Mouse (Mus musculus) heart, embryonic 15.5 days (tissue): ENCODE measurements around the gene Tmem114. TPM values are rescaled to one million over a fixed set of nuclear protein-coding genes. Genes with fewer than 3 reads are reported as not detected.
A peak's percentile ranks its signal among the peaks of the same experiment; 100 is the strongest.

Source experiments
- ATAC-seq: fragments of 200-750 bp; cut with Nextera tagmentation; replicated peaks from 2 replicates; pipeline ENCODE4 v1.8.0; 2017; ENCODE audit warnings: low read depth, moderate TSS enrichment; ENCODE audit not compliant: insufficient number of reproducible peaks, insufficient read depth, low FRiP score
- H3K27ac ChIP-seq: fragments of 300-500 bp; sonication (generic); 2 replicates; pipeline ENCODE4 v1.5.1; 2015; ENCODE audit warnings: mild to moderate bottlenecking, inconsistent platforms
- H3K27me3 ChIP-seq: fragments of 300-500 bp; sonication (generic); 2 replicates; pipeline ENCODE4 v1.6.1; 2015; ENCODE audit warnings: inconsistent platforms
- H3K36me3 ChIP-seq: fragments of 300-500 bp; sonication (generic); 2 replicates; pipeline ENCODE4 v1.6.1; 2015; ENCODE audit warnings: mild to moderate bottlenecking, inconsistent platforms
- H3K4me1 ChIP-seq: fragments of 300-500 bp; sonication (generic); replicated peaks from 2 replicates; pipeline ENCODE4 v1.6.1; 2015; ENCODE audit warnings: inconsistent platforms
- H3K4me2 ChIP-seq: fragments of 300-500 bp; sonication (generic); 2 replicates; pipeline ENCODE4 v1.6.1; 2015; ENCODE audit warnings: inconsistent platforms, mild to moderate bottlenecking, moderate library complexity
- H3K4me3 ChIP-seq: fragments of 300-500 bp; sonication (generic); 2 replicates; pipeline ENCODE4 v1.5.1; 2015; ENCODE audit warnings: mild to moderate bottlenecking, inconsistent platforms
- H3K9ac ChIP-seq: fragments of 300-500 bp; sonication (generic); 2 replicates; pipeline ENCODE4 v1.6.1; 2015; ENCODE audit warnings: mild to moderate bottlenecking, inconsistent platforms
- H3K9me3 ChIP-seq: fragments of 300-500 bp; sonication (generic); replicated peaks from 2 replicates; pipeline ENCODE4 v1.6.1; 2016; ENCODE audit warnings: inconsistent platforms
- WGBS: fragments of 180-500 bp; shearing (Covaris S2); methylation state at CpG from one replicate; pipeline ENCODE4 v1.1.7; 2015; ENCODE audit warnings: mixed read lengths; 5-methylcytosine and 5-hydroxymethylcytosine counted together
- polyA plus RNA-seq: library from polyadenylated mRNA; unstranded; fragments of >200 nt; fragmentation: Nextera tagmentation; extraction: Ambion mirVana; gene quantifications from 2 replicates; pipeline ENCODE4 v1.2.1, GENCODE M21; 2015

Gene Tmem114
- not detected in 2 replicates for polyA plus RNA-seq

DNA sequence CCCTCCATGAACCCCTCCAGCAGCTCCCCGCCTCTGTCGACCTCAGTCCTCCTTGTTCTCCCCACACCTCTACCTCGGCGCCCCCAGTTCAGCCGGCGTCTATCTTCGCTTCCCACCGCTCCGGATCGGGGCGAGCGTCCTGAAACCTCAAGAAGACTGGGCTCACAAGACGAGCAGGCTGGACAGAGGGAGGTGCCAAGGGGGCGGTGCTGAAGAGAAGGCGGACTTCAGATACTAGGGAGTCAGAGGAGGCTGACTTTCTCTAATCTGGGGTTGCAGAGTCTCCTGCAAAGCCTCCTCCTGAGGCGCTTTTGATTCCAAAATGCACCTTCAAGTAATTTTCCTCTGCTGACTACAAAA, at the start of gene Tmem114:
TSS of gene Tmem114 (minus strand) at position 166 of the 360 bp plus-strand sequence.
- H3K4me1 ChIP-seq: peaks cover 7% of the 10 kb centered on the region
- H3K36me3 ChIP-seq: no peaks in the 10 kb centered on the region
- H3K27ac ChIP-seq: no peak within 1 kb of the TSS
- H3K4me2 ChIP-seq: peak within 1 kb of the TSS; percentile 61
- peak within 1 kb of the TSS; percentile 37 for H3K4me3 ChIP-seq
- H3K27me3 ChIP-seq: peaks cover 63% of the 10 kb centered on the region
- ATAC-seq: no peak
- no peaks in the 10 kb centered on the region for H3K9me3 ChIP-seq
- no peak within 1 kb of the TSS for H3K9ac ChIP-seq
- WGBS: 2% methylated on average over 16 of the region's 16 CpGs

DNA sequence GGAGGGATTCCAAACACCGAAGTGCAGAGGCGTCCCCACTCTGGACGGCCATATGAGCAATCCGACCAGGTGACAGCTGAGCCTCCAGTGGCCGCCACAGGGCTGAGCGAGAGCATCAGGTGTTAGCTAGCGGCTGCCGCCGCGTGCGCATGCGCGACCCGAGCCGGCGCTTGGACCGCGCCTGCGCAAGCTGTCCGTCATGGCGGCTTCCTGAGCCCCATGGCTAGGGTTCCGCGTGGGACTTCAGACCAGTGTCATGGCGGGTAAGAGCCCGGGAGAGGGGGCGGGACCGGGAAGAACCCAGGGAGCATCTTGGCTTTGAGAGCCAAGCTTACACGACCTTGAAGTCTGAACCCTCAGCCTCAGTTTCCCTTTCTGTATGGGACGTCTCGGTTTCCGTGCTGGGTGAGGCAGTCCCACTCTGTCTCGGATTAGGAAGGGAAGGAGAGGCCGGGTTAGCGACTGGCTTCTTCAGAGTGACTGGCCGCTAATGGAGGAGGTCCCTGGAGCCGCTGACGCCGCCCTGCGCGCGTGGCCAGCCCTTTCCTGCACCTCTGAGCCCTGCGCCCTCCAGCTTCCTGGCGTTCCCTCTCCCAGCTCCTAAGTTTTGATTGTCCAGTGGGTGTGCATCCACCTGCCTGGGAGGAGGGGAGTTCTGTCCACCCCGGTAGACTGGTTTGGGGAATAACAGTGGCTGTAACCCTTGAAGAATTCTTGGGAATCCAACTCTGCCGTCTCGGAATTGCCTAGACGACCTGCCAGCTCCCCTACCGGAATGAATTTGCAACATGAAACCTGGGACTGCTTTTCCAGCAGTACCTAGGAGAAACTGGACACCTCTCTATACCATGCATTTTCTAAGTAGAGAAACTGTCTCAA, 45.9 kb upstream of the Tmem114 start, which contains the start of gene Mettl22:
TSS of gene Mettl22 (plus strand) at position 186 of the 879 bp plus-strand sequence.
- WGBS: under 1% methylated on average over 48 of the region's 48 CpGs

DNA sequence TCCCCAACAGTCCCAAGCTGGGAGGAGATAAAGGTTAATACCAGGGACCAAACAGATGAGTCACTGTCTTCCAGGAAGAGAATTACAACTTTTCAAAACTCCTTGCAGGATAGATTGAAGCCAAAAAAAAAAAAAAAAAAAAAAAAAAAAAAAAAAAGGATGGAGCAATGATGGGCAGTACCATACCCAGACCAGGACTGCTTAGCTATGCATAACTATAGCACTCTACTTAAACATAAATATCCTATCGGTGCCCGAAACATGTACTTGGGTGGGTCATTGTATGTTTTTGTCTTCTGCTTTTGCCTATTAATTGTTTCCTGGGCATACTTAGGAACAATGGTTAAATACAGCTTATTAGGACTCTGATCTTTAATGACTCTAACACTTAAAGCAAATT, 45.2 kb upstream of the Tmem114 start:
- Histone ChIP-seq H3K4me2 (peak overlapping the region; percentile 72), H3K36me3 (no peaks in the 10 kb centered on the region), H3K27ac (no peak overlapping the region), H3K27me3 (no peaks in the 10 kb centered on the region; the same call in 1 of the 2 replicates), H3K4me3 (peak overlapping the region; percentile 74), H3K4me1 (peaks cover 4% of the 10 kb centered on the region), H3K9ac (no peak overlapping the region), H3K9me3 (no peaks in the 10 kb centered on the region)
- 62% methylated on average over 2 of the region's 2 CpGs for WGBS
- ATAC-seq: no peak

More for the DNA sequence above, 45.9 kb upstream of the Tmem114 start, which contains the start of gene Mettl22:
- peak within 1 kb of the TSS; percentile 72 for H3K4me2 ChIP-seq
- peak; percentile 98 for ATAC-seq
- H3K36me3 ChIP-seq: no peaks in the 10 kb centered on the region
- H3K9me3 ChIP-seq: no peaks in the 10 kb centered on the region
- H3K27ac ChIP-seq: peak within 1 kb of the TSS; percentile 87
- peak within 1 kb of the TSS; percentile 74 for H3K4me3 ChIP-seq
- no peaks in the 10 kb centered on the region; the same call in 1 of the 2 replicates for H3K27me3 ChIP-seq
- peak within 1 kb of the TSS; percentile 73 for H3K9ac ChIP-seq
- H3K4me1 ChIP-seq: peaks cover 4% of the 10 kb centered on the region

DNA sequence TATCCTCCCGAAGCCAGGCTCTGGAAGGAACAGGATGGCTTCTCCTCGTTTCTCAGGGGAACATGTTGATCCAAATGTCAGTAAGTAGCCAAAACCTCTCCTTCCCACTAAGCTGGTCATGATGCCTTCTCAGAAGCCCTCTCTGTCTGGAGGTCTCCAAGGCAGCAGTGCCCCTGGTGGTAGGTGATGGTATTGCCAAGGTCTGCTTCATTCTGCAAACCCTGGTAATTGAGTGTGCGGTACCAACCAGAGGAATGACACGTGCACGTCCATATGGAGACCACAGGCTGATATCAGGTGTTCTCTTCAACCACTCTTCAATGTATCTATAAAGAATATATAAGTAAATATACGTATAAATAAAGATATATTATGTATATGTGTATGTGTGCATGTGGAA, 34.2 kb upstream of the Tmem114 start:
- no peaks in the 10 kb centered on the region for H3K36me3 ChIP-seq
- no peaks in the 10 kb centered on the region for H3K9me3 ChIP-seq
- no peaks in the 10 kb centered on the region for H3K4me1 ChIP-seq
- H3K27me3 ChIP-seq: peaks cover 7% of the 10 kb centered on the region; the same call in 1 of the 2 replicates
- H3K4me2 ChIP-seq: no peak overlapping the region
- no peak overlapping the region for H3K4me3 ChIP-seq
- 28% methylated on average over 6 of the region's 6 CpGs for WGBS
- H3K9ac ChIP-seq: no peak overlapping the region
- ATAC-seq: no peak
- H3K27ac ChIP-seq: no peak overlapping the region

DNA sequence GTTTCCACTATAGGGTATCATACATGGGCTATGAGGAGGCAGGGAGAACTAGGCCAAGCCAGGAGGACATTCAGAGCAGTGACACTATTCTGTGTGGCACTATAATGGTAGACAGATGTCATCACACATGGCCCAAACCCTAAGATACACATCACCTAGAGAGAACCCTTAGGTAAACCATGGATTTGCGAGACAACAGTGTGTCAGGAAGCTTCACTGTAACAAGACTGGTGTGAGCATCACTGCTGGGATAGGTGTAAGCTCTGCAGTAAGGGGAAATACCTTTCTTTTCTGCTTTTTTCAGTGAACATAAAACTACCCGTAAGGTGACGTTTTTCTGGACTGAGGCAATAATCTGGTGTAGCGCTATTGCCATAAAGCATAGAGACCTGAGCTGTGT, 33.5 kb upstream of the Tmem114 start:
- no peak overlapping the region for H3K4me2 ChIP-seq
- ATAC-seq: no peak
- 83% methylated on average over 4 of the region's 4 CpGs for WGBS
- no peaks in the 10 kb centered on the region for H3K36me3 ChIP-seq
- no peaks in the 10 kb centered on the region for H3K9me3 ChIP-seq
- no peaks in the 10 kb centered on the region for H3K4me1 ChIP-seq
- no peak overlapping the region for H3K4me3 ChIP-seq
- no peak overlapping the region for H3K9ac ChIP-seq
- no peak overlapping the region for H3K27ac ChIP-seq
- H3K27me3 ChIP-seq: peaks cover 9% of the 10 kb centered on the region; the same call in 1 of the 2 replicates

DNA sequence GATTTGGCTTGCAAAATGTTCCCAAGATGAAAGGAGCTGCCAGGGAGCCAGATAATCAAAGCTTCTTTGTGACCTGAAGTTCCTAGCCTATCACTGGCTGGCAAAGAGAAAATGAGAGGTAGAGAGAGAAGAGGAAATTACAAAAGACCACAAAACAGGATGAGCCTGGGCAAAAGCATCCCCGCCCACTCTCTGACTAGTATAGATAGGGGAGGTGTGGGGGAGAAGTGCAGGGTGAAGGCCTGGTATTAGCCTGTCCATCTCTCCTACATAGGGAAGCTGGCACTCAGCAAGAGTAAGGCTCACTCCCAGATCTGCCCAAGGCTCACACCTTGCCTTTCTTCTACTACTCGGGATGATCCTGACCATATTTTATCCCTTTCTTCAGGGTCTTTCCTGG, 30.3 kb upstream of the Tmem114 start:
- no peak overlapping the region for H3K9ac ChIP-seq
- peaks cover 9% of the 10 kb centered on the region; the same call in 1 of the 2 replicates for H3K27me3 ChIP-seq
- 20% methylated on average over 2 of the region's 2 CpGs for WGBS
- no peak overlapping the region for H3K27ac ChIP-seq
- no peak overlapping the region for H3K4me2 ChIP-seq
- H3K4me1 ChIP-seq: no peaks in the 10 kb centered on the region
- ATAC-seq: no peak
- H3K9me3 ChIP-seq: no peaks in the 10 kb centered on the region
- no peaks in the 10 kb centered on the region for H3K36me3 ChIP-seq
- H3K4me3 ChIP-seq: no peak overlapping the region

DNA sequence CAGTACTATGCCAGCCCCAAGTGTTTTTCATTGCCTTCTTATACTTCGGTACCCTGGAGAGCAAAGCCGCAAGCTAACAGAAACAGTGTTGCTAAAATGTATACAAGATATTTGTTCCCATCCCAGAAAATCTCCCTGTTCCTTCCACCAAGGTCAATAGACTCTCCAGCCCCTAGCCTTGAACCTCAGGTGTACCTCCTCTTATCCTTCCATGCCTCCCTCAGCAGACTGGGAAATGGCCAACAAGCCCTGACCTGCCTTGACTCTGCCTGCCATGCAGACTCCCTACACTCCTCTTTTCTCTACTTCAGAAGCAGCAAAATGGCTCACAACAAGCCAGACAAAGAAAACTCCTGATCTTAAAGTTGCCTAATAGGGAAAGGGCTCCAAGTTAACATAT, 28.4 kb upstream of the Tmem114 start:
- no peak for ATAC-seq
- WGBS: 83% methylated on average over 2 of the region's 2 CpGs

DNA sequence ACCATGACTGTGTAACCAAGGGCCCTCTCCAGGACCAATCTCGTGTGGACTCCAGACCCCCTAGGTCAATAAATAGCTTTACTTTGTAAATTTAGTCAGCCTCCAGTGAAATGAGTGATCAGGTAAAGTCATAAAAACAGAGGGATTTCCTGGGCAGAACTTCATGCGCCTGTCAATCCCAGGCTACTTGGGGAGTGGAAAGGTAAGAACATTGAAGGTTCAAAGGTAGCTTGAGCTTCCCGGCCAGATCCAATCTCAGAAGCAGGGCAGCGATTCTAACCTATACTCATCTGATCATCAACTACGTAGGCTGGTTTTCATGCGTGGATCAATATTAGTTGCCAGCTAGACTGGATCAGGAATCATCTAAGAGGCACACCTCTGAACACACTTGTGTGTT, 21.3 kb upstream of the Tmem114 start:
- ATAC-seq: no peak
- 78% methylated on average over 6 of the region's 6 CpGs for WGBS
- no peak overlapping the region for H3K4me2 ChIP-seq
- H3K27me3 ChIP-seq: peaks cover 4% of the 10 kb centered on the region; the same call in 1 of the 2 replicates
- no peak overlapping the region for H3K27ac ChIP-seq
- no peak overlapping the region for H3K9ac ChIP-seq
- H3K9me3 ChIP-seq: no peaks in the 10 kb centered on the region
- no peak overlapping the region for H3K4me3 ChIP-seq
- no peaks in the 10 kb centered on the region for H3K36me3 ChIP-seq
- no peaks in the 10 kb centered on the region for H3K4me1 ChIP-seq

More for the DNA sequence above, 28.4 kb upstream of the Tmem114 start:
- Histone ChIP-seq H3K36me3 (no peaks in the 10 kb centered on the region), H3K9me3 (no peaks in the 10 kb centered on the region), H3K4me2 (no peak overlapping the region), H3K4me3 (no peak overlapping the region), H3K9ac (no peak overlapping the region), H3K27ac (no peak overlapping the region), H3K4me1 (no peaks in the 10 kb centered on the region), H3K27me3 (peaks cover 9% of the 10 kb centered on the region; the same call in 1 of the 2 replicates)

DNA sequence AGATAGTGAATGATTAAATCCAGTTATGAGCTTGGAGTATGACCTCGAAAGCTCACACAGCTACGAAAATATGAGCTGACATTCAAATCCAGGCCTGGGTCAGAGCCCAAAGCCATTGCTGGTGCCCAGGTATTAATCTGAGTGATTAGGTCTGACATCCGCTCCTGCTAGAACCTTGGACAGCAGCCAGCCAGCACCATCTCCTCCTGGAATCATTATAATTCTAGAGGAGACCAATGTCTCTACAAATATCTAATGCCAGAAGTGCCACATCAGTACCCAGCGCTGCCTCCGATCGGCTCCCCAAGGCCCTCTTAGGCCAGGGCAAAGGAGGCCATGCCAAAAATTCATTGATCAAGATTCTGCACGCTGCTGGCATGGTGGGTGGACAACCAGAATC, 20.0 kb upstream of the Tmem114 start:
- Histone ChIP-seq H3K27me3 (peaks cover 4% of the 10 kb centered on the region; the same call in 1 of the 2 replicates), H3K27ac (no peak overlapping the region), H3K9me3 (no peaks in the 10 kb centered on the region), H3K4me3 (no peak overlapping the region), H3K4me1 (no peaks in the 10 kb centered on the region), H3K36me3 (no peaks in the 10 kb centered on the region), H3K9ac (no peak overlapping the region), H3K4me2 (no peak overlapping the region)
- ATAC-seq: no peak
- 78% methylated on average over 7 of the region's 7 CpGs for WGBS

DNA sequence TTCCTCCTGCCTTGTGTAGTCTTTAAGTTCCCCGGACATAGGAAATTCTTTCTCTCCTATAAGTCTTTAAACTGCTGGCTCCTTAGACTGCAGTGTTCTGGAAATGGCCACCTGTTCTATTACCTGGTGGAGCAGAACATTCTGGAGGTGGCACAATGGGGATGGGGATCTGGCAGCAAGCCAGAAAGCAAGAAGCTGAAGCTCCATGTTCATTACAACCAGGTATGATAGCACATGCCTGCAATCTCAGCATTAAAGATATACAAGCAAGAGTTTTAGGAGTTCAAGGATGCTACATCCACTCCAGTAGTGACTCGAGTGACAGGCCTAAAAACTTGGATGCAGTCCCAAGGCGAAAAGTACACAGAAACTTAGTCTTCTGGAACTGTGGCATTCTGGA, 7.7 kb upstream of the Tmem114 start:
- ATAC-seq: no peak
- H3K36me3 ChIP-seq: no peaks in the 10 kb centered on the region
- H3K9ac ChIP-seq: no peak overlapping the region
- 71% methylated on average over 3 of the region's 3 CpGs for WGBS
- no peak overlapping the region for H3K27ac ChIP-seq
- peaks cover under 1% of the 10 kb centered on the region for H3K27me3 ChIP-seq
- H3K4me2 ChIP-seq: no peak overlapping the region
- H3K4me1 ChIP-seq: no peaks in the 10 kb centered on the region
- H3K9me3 ChIP-seq: no peaks in the 10 kb centered on the region
- H3K4me3 ChIP-seq: no peak overlapping the region

DNA sequence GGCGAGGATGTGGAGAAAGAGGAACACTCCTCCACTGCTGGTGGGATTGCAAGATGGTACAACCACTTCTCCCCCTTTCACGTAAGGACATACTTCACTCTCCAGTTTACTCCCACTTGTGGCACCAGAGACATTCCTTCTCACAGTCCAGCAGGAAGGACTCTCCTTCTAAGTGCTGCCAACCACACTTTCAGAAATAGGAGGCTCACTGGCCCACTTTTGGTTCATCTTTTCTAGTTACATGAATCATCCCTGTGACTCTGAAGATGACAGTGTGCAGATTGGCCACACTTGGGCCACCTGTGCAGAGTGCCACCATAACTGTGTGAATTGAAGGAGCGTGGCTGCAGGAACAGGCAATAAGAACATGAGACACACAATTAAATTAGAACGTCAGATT, 4.6 kb upstream of the Tmem114 start:
- ATAC-seq: no peak
- Histone ChIP-seq H3K4me2 (no peak overlapping the region), H3K9ac (no peak overlapping the region), H3K36me3 (no peaks in the 10 kb centered on the region), H3K27me3 (peaks cover 32% of the 10 kb centered on the region), H3K4me1 (peaks cover 4% of the 10 kb centered on the region), H3K27ac (no peak overlapping the region), H3K4me3 (no peak overlapping the region), H3K9me3 (no peaks in the 10 kb centered on the region)
- WGBS: 67% methylated on average over 4 of the region's 4 CpGs
